Mouse (Mus musculus) layer of hippocampus, postnatal 14 days (tissue): ENCODE measurements at regions not wholly inside any gene's neighbourhood (a gene's known extent, or its start where the extent isn't known, plus 50 kb on each side); places are given as distances from the start of the nearest gene placed in this dataset.

ENCODE experiments used
- DNase-seq, 2 experiments: peaks; one replicate each; pipeline ENCODE4 v3.0.0; 2021 to 2022; ENCODE audit warnings: low spot score in 2 of 2, mixed read lengths in 1 of 2

GRCm38 (mm10) chr9:91574156-91574555, 208.5 kb upstream of the Zic1 start:
- no peak for DNase-seq

DNA sequence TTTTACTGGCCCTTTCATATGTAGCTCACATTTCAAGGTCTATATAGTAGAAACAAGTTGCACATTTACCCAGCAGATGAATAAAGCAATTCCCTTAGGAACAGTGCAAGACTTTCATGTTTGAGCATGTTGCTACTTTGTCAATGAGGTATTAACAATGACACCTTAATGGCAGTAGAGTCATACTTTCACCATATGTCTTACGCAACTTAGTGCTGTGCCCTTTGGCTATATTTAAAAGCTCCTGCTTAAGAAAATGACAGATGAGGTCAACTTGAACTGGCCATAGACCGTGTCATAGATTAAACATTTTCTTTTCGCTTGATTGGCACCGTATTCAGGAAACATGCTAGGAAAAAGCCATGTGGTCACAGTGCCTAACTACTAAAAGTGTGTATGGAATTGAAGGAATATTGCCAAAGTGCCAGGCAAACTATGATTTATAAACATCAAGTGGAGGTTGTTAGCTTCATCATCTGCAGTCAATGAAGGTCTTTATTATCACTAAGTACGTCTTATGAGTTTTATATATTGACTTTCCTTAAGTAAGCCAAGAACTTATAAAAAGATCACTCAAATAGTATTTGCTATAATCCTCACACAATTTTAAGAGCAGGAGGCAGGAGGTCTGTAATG, 200.5 kb upstream of the Zic1 start:
- DNase-seq: no peak

DNA sequence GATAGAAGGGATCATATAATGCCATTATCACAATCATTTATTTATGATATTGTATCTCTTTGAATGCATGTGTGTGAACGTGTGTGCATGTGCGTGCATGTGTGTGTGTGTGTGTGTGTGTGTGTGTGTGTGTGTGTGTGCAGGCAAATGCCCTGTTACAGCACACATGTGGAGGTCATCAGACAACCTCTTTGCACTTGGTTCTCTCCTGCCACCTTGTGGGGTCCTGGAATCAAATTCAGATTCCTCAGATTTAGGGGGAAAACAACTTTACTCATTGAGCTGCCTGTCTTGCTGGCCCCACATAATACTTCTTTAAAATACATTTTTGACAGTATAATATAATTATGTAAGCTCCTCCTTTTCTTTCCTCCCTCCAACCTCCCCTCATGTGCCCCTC, 195.7 kb upstream of the Zic1 start:
- DNase-seq: no peak

GRCm38 (mm10) chr9:91559794-91560193, 194.2 kb upstream of the Zic1 start:
- no peak for DNase-seq

- DNase-seq: peak in 1 of 2 experiments; percentile 51
Observed at GRCm38 (mm10) chr9:91547051-91547450, 181.4 kb upstream of the Zic1 start.

GRCm38 (mm10) chr9:91545402-91545801, 179.8 kb upstream of the Zic1 start:
- peak in 1 of 2 experiments; percentile 3 for DNase-seq

- DNase-seq: peak in 1 of 2 experiments; percentile 34
Observed at GRCm38 (mm10) chr9:91528838-91529475, 163.3 kb upstream of the Zic1 start.

DNA sequence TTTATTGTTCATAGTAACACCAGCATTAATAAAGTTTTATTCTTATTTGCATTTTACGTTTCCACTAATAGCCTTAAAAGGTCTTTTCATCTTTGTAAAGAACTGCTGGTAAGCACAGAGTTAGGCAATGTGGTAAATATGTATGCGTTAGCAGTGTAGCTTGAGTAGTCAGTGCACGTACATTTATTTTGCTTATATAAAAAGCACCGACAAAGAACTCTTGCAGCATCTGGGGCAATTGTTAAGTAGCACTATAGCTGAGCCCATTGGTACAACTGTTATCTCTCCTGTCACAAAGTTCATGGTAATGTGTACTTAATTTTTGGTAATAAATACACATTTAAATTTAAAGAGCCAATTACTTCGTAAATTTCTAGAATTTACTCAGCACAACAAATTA, 162.8 kb upstream of the Zic1 start:
- DNase-seq: no peak

DNA sequence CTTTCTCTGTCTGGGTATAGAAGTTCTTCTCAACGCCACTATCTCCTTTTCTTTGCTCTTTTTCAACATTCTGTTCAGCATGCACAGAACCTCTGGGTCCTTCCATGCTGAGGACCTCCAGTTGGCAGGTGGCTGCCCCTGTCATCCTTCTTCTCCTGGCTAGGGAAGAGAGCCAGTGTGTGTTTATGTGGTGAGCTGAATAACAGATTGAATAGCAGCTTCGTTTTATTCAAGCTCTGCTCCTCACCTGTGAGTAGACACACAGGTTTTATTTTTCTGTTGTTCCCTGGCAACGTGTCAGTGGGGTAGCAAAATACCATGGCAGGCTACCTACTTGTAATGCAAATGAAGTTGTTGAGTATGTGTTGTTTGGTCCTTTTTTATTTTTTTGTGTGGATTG, 154.9 kb upstream of the Zic1 start:
- DNase-seq: no peak

GRCm38 (mm10) chr9:91509672-91510071, 144.1 kb upstream of the Zic1 start:
- no peak for DNase-seq

DNA sequence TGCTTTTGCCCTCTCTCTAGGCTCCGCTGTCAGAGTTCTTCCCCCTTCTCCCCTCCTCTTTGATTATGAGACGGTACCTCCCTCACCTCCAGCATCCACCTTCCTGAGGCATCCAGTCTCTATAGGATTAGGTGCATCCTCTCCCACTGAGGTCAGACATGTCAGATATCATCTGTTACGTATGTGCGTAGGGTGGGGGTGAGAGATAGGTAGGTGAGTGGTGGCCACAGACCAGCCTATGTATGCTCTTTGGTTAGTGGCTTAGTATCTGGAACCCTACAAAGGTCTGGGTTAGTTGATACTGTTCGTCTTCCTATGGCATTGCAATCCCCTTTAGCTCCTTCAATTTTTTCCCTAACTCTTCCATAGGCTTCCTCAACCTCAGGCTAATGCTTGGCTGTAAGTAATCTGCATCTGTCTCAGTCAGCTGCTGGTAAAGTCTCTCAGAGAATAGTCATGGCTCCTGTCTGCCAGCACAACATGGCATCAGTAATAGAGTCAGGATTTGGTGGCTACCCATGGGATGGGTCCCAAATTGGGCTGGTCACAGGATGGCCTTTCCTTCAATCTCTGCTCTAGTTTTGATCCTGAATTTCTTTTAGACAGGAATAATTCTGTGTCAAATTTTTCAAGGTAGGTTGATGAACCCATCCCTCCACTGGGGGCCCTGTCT, 138.2 kb upstream of the Zic1 start:
- no peak for DNase-seq

DNA sequence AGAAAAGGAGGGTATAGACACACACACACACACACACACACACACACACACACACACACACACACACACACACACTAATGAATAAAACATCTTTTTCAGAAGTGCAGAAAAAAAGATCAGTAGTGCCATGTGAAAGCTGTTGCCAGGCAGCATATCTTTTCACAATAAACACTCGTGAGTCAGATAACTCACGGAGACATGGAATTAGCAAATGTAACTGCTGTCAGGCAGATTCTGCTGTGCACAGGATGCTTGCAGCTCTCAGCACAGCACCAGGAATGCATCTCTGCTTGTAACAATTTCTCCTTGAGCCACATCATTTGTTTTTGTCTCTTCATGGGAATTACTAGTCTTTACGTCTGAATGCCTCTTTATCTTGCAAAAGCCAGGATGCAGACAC, 111.0 kb upstream of the Zic1 start:
- DNase-seq: peak in 1 of 2 experiments; percentile 4

DNA sequence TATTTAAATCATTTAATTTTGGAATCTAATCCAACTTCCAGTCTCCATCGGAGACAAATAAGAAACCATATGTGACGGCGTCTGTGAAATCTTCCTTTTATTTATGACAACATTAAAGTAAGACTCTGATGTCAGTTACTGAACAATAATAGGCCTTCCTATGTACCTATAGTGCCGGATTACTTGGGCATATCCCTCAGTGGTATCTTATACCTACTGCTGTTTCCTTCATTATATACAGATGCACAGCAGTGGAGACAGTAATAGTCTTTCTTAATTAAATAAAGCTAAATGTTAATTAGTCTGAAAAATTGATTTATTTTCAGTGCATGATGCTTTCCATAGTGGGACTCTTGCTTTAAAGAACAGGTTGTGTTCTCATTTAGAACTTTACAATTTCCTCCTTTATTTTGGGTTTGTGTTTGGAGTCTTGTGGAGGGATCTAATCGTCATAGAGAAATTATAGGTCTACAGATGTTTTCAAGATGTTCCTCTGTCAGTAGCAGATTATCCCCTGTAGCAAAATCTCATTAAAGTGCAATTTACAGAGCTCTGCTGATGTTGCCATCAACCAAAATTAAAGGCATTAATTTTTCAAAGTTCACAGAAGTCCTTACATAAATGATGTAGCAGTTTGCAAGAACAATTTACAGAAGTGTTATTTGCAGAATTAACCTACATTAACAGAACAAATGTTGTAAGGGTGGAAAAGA, 97.3 kb upstream of the Zic1 start:
- no peak for DNase-seq

DNA sequence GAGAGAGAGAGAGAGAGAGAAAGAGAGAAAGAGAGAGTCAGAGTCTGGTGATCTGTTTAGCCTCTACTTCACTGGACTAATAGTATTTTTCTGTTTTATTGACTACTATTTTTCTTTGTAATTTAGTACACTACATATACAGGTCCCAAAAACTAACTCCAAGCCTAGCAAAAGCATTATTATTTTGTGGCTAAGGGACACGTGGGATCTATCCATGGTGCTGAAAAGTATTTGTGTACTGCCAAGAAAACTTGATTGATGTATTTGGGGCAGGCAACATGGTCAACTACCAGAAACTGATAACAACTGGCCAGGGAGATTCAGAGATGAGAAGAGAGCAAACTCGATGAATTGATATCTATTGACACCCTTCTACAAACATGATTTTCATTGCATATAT, 94.3 kb upstream of the Zic1 start:
- no peak for DNase-seq

DNA sequence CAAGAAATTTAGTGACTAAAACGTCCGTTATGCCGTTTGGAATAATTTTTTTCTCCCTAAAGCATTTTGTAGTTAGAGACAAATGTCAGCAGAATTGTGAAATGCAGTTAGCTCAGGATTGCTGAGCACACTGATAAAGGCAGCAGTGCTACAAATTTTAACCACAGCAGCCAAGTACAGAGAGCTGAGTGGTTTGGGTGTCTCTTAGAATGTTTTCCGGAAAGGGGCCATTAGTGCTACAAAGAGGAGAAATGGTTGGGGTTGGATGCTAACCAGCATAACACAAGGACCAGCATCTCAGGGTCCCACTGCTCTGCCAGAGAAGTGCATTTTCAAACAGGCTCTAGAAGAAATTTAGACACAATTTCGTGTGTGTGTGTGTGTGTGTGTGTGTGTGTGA, 91.2 kb upstream of the Zic1 start:
- DNase-seq: no peak

DNA sequence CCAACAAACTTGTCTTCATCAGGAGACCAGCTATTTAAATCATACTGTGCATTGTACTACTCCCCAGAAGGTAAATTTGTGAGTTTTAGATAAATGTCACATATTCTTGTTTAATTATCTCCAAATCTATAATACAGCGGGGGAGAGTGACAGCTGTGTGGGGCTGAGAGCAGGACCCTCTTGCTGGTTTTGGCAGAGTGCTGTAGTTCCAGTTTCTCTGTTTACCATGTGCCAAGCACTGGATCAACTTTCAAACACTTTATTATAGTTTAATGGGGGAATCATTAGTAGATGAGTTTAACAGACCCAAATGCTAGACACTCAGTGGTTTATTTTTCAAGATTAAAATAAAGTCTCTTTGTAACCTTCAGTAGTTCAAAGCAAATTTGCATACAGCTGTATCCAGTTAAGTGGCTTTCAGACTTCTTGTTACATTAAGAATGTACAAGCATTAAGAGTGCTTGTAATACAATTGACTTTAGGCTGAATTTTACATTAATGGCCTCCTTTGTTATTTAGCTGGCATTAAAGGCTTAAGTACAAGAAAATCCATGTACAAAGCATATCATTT, 90.7 kb upstream of the Zic1 start:
- no peak for DNase-seq

DNA sequence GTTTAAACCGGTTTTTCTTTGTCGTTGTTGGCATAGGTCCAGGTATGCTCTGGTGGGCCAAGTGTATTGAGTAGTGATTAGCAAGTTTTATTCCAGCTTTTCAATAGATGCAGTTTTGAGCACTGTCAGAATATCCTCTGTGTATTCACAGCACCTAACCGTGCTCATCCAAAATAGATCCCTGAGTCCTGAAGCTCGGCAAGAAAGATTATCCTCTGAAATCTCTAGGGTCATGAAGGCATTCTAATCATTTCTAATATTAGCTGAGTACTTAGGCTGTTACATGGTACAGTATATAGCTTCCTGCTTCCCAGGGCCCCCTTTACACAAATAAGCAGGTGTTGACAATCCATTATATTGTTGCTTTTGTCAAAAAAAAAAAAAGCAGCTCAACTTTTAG, 73.5 kb upstream of the Zic1 start:
- no peak for DNase-seq
